Mouse (Mus musculus) heart, adult 2 months (tissue): Measurements from ENCODE around the gene Srrm4. TPM values are rescaled to one million over a fixed set of nuclear protein-coding genes. Genes with fewer than 3 reads are reported as not detected.

Experiments used
- DNase-seq, 2 experiments: peaks; one replicate each; pipeline ENCODE4 v3.0.0; 2021
- H3K27ac ChIP-seq: fragments of 200-600 bp; 2 replicates; pipeline ENCODE4 v1.8.1; 2022
- H3K27me3 ChIP-seq: fragments of 200-500 bp; 2 replicates; pipeline ENCODE4 v1.6.1; 2012; ENCODE audit warnings: mild to moderate bottlenecking, low read length, inconsistent platforms, mixed read lengths; ENCODE audit not compliant: control insufficient read depth, insufficient read depth
- H3K36me3 ChIP-seq: fragments of 200-500 bp; 2 replicates; pipeline ENCODE4 v1.6.1; 2012; ENCODE audit warnings: low read length, inconsistent platforms; ENCODE audit not compliant: control insufficient read depth, insufficient read depth
- H3K4me1 ChIP-seq: fragments of 200-500 bp; 2 replicates; pipeline ENCODE4 v1.6.1; 2011; ENCODE audit warnings: low read length; ENCODE audit not compliant: control insufficient read depth, insufficient read depth
- H3K4me3 ChIP-seq: fragments of 200-600 bp; 2 replicates; pipeline ENCODE4 v1.8.1; 2022
- H3K79me2 ChIP-seq: fragments of 200-500 bp; replicated peaks from 2 replicates; pipeline ENCODE4 v1.6.1; 2012; ENCODE audit warnings: mild to moderate bottlenecking, inconsistent platforms, low read length, moderate library complexity, mixed read lengths; ENCODE audit not compliant: control insufficient read depth, insufficient read depth
- H3K9ac ChIP-seq: fragments of 200-500 bp; 2 replicates; pipeline ENCODE4 v1.6.1; 2012; ENCODE audit warnings: low read depth, mild to moderate bottlenecking, control low read depth, inconsistent platforms, low read length, mixed read lengths
- CTCF ChIP-seq: fragments of 200-600 bp; IDR thresholded peaks from 2 replicates; pipeline ENCODE4 v1.8.1; 2022; ENCODE audit warnings: antibody characterized with exemption, mild to moderate bottlenecking, moderate library complexity
- EP300 ChIP-seq: fragments of 200-500 bp; IDR thresholded peaks from 2 replicates; pipeline ENCODE4 v1.6.1; 2011; ENCODE audit warnings: low read depth, low read length, control low read depth; ENCODE audit not compliant: insufficient read depth
- POLR2A ChIP-seq: fragments of 200-500 bp; IDR thresholded peaks from 2 replicates; pipeline ENCODE4 v1.6.1; 2011; ENCODE audit warnings: mild to moderate bottlenecking, low read depth, low read length, control low read depth; ENCODE audit not compliant: insufficient read depth
- WGBS: fragments of 180-500 bp; shearing (Covaris S2); methylation state at CpG from one replicate; pipeline ENCODE4 v1.1.7; 2018; 5-methylcytosine and 5-hydroxymethylcytosine counted together
- intact Hi-C: fragments of 180-260 bp; cut with DNase I; formaldehyde crosslinking; loops from one replicate; pipeline ENCODE4 v1.15.1; 2025
- polyA plus RNA-seq: library from polyadenylated mRNA; depleted of rRNA; stranded (reverse); fragments of >200 nt; gene quantifications from 2 replicates; pipeline ENCODE4 v1.2.3, GENCODE M21; 2012
- total RNA-seq, 2 experiments: library from RNA; stranded (reverse); gene quantifications; 2 replicates each; pipeline ENCODE4 v1.2.3; 2021

The Srrm4 gene
- total and polyA plus RNA-seq, 3 experiments: 7.7 to 12.2 (median 9.3) TPM

GRCm38 (mm10) chr5:116489621-116490020 lies 102.0 kb downstream of the Srrm4 start:
- Histone ChIP-seq H3K4me3 (no peak overlapping the region), H3K27me3 (no peaks in the 10 kb centered on the region), H3K36me3 (no peaks in the 10 kb centered on the region), H3K9ac (no peak overlapping the region), H3K27ac (no peak overlapping the region), H3K79me2 (no peaks in the 10 kb centered on the region), H3K4me1 (peaks cover 2% of the 10 kb centered on the region; the same call in 1 of the 2 replicates)
- intact Hi-C loops: no loop called here
- WGBS: 78% methylated on average over 8 of the region's 8 CpGs
- TF ChIP-seq EP300 (no peak), POLR2A (no peak), CTCF (no peak)
- no peak for DNase-seq

- TF ChIP-seq CTCF (no peak), POLR2A (no peak)
- intact Hi-C loops: no loop called here
- Histone ChIP-seq H3K36me3 (no peaks in the 10 kb centered on the region), H3K9ac (no peak overlapping the region), H3K79me2 (no peaks in the 10 kb centered on the region), H3K27me3 (no peaks in the 10 kb centered on the region), H3K27ac (no peak overlapping the region), H3K4me3 (no peak overlapping the region), H3K4me1 (no peaks in the 10 kb centered on the region)
- WGBS: 49% methylated on average over 4 of the region's 4 CpGs
- DNase-seq: no peak
These were observed 105.5 kb downstream of the Srrm4 start for GRCm38 (mm10) chr5:116486135-116486534.

- H3K4me3 ChIP-seq: no peak overlapping the region
- H3K79me2 ChIP-seq: no peaks in the 10 kb centered on the region
- H3K27me3 ChIP-seq: no peaks in the 10 kb centered on the region
- no peaks in the 10 kb centered on the region for H3K36me3 ChIP-seq
- WGBS: 3% methylated on average over 5 of the region's 5 CpGs
- no peaks in the 10 kb centered on the region for H3K4me1 ChIP-seq
- peak in 1 of 2 experiments; percentile 21 for DNase-seq
- no peak for TF ChIP-seq EP300
- no peak overlapping the region for H3K27ac ChIP-seq
- intact Hi-C loops: no loop called here
- no peak overlapping the region for H3K9ac ChIP-seq
These were observed 106.5 kb downstream of the Srrm4 start for GRCm38 (mm10) chr5:116485069-116485468.

- Histone ChIP-seq H3K79me2 (no peaks in the 10 kb centered on the region), H3K27ac (no peak overlapping the region), H3K36me3 (no peaks in the 10 kb centered on the region), H3K27me3 (no peaks in the 10 kb centered on the region), H3K9ac (no peak overlapping the region), H3K4me1 (no peaks in the 10 kb centered on the region), H3K4me3 (no peak overlapping the region)
- intact Hi-C loops: no loop called here
- DNase-seq: no peak
- WGBS: 80% methylated on average over 9 of the region's 9 CpGs
- TF ChIP-seq CTCF: no peak
- TF ChIP-seq POLR2A: no peak
- no peak for TF ChIP-seq EP300
These were observed 107.4 kb downstream of the Srrm4 start for GRCm38 (mm10) chr5:116484236-116484635.

GRCm38 (mm10) chr5:116478607-116479371 lies 112.8 kb downstream of the Srrm4 start:
- Histone ChIP-seq H3K27me3 (no peaks in the 10 kb centered on the region), H3K4me1 (no peaks in the 10 kb centered on the region), H3K27ac (no peak overlapping the region), H3K79me2 (no peaks in the 10 kb centered on the region), H3K9ac (no peak overlapping the region), H3K36me3 (no peaks in the 10 kb centered on the region), H3K4me3 (no peak overlapping the region)
- WGBS: 87% methylated on average over 18 of the region's 18 CpGs
- intact Hi-C loops: no loop called here
- no peak for DNase-seq
- no peak for TF ChIP-seq EP300
- no peak for TF ChIP-seq POLR2A
- TF ChIP-seq CTCF: no peak

GRCm38 (mm10) chr5:116476006-116476405 lies 115.6 kb downstream of the Srrm4 start:
- no peaks in the 10 kb centered on the region for H3K27me3 ChIP-seq
- TF ChIP-seq EP300: no peak
- peak; percentile 88 for TF ChIP-seq CTCF
- H3K4me1 ChIP-seq: no peaks in the 10 kb centered on the region
- H3K79me2 ChIP-seq: no peaks in the 10 kb centered on the region
- H3K4me3 ChIP-seq: no peak overlapping the region
- DNase-seq: peak; percentile 13 to 53
- intact Hi-C loops: loop anchor here (1.0 to 2.0 kb wide), 3 partner anchors 87 to 353 kb away; no protein-coding TSS in a partner anchor
- WGBS: 12% methylated on average over 15 of the region's 15 CpGs
- no peak overlapping the region for H3K9ac ChIP-seq
- H3K36me3 ChIP-seq: no peaks in the 10 kb centered on the region
- H3K27ac ChIP-seq: no peak overlapping the region
